Mouse (Mus musculus): ENCODE results near the gene Klf17.
A peak's percentile ranks its signal among the peaks of the same experiment; 100 is the strongest.
"Not testable (repeated sequence)": the region's sequence is repeated elsewhere in the genome, so short reads cannot be mapped to it uniquely, and the experiment has no call there.

The Klf17 gene

GRCm38 (mm10) chr4:117765416-117765815 lies at the start of gene Klf17:
Gene Klf17 (minus strand): TSS chr4:117765648.
- no peak for DNase-seq (ENCODE audit: low read depth)

- no peak for DNase-seq (ENCODE audit: low read depth)
Measured at GRCm38 (mm10) chr4:117814333-117814732, 48.9 kb upstream of the Klf17 start.

GRCm38 (mm10) chr4:117813591-117814192 lies 48.2 kb upstream of the Klf17 start:
- peak; percentile 49 for DNase-seq (ENCODE audit: low read depth)

- peak; percentile 47 for DNase-seq (ENCODE audit: low read depth)
Measured at GRCm38 (mm10) chr4:117810933-117811332, 45.5 kb upstream of the Klf17 start.

- DNase-seq (ENCODE audit: low read depth), result peak; percentile 95
Measured at GRCm38 (mm10) chr4:117806992-117807391, 41.5 kb upstream of the Klf17 start.

- DNase-seq (ENCODE audit: low read depth), result peak; percentile 40
Measured at GRCm38 (mm10) chr4:117799904-117800303, 34.5 kb upstream of the Klf17 start.

GRCm38 (mm10) chr4:117788308-117788707 lies 22.9 kb upstream of the Klf17 start:
- no peak for DNase-seq (ENCODE audit: low read depth)

- peak; percentile 64 for DNase-seq (ENCODE audit: low read depth)
Measured at GRCm38 (mm10) chr4:117786963-117787362, 21.5 kb upstream of the Klf17 start.

- DNase-seq (ENCODE audit: low read depth), result no peak
Measured at GRCm38 (mm10) chr4:117782908-117783307, 17.5 kb upstream of the Klf17 start.

- DNase-seq (ENCODE audit: low read depth), result no peak
Measured at GRCm38 (mm10) chr4:117772960-117773359, 7.5 kb upstream of the Klf17 start.

GRCm38 (mm10) chr4:117770935-117771334 lies 5.5 kb upstream of the Klf17 start:
- DNase-seq (ENCODE audit: low read depth), result peak; percentile 79

GRCm38 (mm10) chr4:117760151-117760550 lies 5.3 kb downstream of the Klf17 start:
- no peak for DNase-seq (ENCODE audit: low read depth)

GRCm38 (mm10) chr4:117752469-117752868 lies 13.0 kb downstream of the Klf17 start:
- DNase-seq (ENCODE audit: low read depth), result not testable (repeated sequence)

GRCm38 (mm10) chr4:117737559-117737958 lies 27.9 kb downstream of the Klf17 start:
- DNase-seq (ENCODE audit: low read depth), result peak; percentile 57

GRCm38 (mm10) chr4:117731926-117732325 lies 33.5 kb downstream of the Klf17 start:
- DNase-seq (ENCODE audit: low read depth), result no peak

- DNase-seq (ENCODE audit: low read depth), result no peak
Measured at GRCm38 (mm10) chr4:117724112-117724511, 41.3 kb downstream of the Klf17 start, which contains the start of gene Gm12845. Gene Gm12845 (plus strand): TSS chr4:117724412.

- no peak for DNase-seq (ENCODE audit: low read depth)
Measured at GRCm38 (mm10) chr4:117713303-117714098, 51.9 kb downstream of the Klf17 start.

- DNase-seq (ENCODE audit: low read depth), result no peak
Measured at GRCm38 (mm10) chr4:117712314-117712713, 53.1 kb downstream of the Klf17 start.

GRCm38 (mm10) chr4:117708780-117709550 lies 56.5 kb downstream of the Klf17 start:
- DNase-seq (ENCODE audit: low read depth), result no peak
